Mouse (Mus musculus) CH12.LX (cell line): ENCODE results near the gene Man1a2.

Experiments used
- CTCF ChIP-seq, 2 experiments: IDR thresholded peaks in 1 of 2; conservative IDR thresholded peaks in 1 of 2; 2 replicates each; pipeline ENCODE4 v1.5.1; 2011 to 2012; ENCODE audit warnings: low read depth in 2 of 2, low read length in 2 of 2, improper control_type of control experiment in 1 of 2, inconsistent platforms in 1 of 2, mild to moderate bottlenecking in 1 of 2, moderate library complexity in 1 of 2
- EP300 ChIP-seq: IDR thresholded peaks from 2 replicates; pipeline ENCODE4 v1.6.1; 2011; ENCODE audit warnings: low read length, improper control_type of control experiment
- MAFK ChIP-seq: IDR thresholded peaks from 2 replicates; pipeline ENCODE4 v1.6.1; 2011; ENCODE audit warnings: low read length, improper control_type of control experiment; ENCODE audit not compliant: insufficient replicate concordance
- MAX ChIP-seq: IDR thresholded peaks from 2 replicates; pipeline ENCODE4 v1.6.1; 2011; ENCODE audit warnings: low read length, improper control_type of control experiment
- POLR2A ChIP-seq: IDR thresholded peaks from 2 replicates; pipeline ENCODE4 v1.6.1; 2011; ENCODE audit warnings: low read depth, mild to moderate bottlenecking, improper control_type of control experiment, low read length

DNA sequence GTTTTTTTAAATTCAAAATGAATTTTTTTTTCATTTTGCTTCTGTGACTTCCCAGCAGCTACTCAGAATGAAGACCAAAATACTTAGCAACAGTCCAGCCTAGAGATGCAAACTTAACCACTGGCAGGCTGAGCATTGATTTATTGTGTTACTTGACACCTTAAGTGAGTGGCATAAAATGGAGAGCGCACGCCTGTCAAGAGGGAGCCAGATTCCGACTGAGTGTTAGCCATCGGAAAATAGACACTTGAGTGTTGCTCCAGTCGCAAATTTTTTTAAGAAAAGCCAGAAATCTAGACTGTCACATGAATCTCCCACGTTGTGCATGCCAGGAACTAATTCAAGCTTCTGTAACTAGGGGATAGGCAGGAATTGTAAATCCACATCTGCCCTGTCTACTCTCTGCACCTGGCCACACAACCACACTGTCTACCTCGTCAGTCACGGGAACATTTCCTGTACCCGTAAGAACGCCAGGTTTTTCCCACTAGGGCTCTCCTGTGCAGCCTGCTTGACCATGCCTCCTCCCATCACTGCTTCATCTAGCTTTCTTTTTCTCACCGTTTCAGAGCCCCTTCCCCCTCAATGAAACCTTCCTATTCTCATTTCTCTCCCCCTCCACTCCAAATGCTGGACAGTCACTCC lies 3.7 kb downstream of the Man1a2 start:
- TF ChIP-seq POLR2A (no peak), MAFK (no peak), MAX (no peak), CTCF (conservative IDR thresholded peaks at IDR 0.05 in 1 of 2, IDR thresholded peaks at IDR 0.05 in 1 of 2; ENCODE audit: low read depth in 2 of 2, low read length in 2 of 2) (no peak), EP300 (no peak)
